Mouse (Mus musculus): ENCODE results near the gene Cenpu. TPM values are rescaled to one million over a fixed set of nuclear protein-coding genes. Genes with fewer than 3 reads are reported as not detected.

Cenpu gene
- 1 to 10 TPM; 1.2 to 4.0 TPM for total RNA-seq (2021)

DNA sequence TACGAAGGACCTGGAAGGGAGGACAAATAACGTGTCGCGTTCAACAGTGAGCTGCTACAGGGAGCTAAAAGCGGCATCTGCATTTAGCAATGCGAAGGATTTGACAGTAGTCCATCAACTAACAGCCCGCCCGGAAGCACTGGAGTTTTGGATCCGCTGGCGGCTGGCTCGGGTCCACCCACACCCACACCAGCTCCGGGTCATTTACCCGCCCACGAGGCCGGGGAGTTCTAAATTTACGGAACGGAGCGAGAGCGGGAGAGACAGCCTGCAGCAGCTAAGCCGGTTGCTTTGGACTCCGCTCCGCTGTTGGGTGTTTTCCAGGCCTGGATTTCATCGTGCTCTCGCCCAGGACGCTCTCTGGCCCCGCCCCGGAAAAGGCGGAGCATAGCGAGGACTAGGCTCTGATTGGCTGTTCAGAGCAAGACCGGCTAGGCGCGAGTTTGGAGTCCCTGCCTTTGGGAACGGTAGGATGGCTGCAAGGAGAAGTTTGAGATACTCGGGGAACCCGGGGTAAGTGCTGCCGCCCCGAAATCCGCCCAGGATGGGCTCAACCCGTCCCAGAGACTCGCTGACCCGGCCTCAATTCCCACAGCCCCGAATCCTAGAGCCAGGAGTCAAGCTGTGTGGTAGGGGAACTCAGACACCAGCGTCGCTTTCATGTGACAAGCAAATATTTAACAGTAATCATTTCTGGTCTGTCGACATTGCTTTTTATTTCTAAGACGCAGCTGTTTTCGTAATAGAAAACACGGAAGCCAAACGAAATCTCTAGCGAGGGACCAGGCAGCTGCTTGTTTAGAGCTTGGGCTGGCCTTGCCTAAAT lies at the start of gene Cenpu:
TSS of gene Cenpu (plus strand) at position 414 of the 826 bp plus-strand sequence.
- peak; percentile 100 for DNase-seq

DNA sequence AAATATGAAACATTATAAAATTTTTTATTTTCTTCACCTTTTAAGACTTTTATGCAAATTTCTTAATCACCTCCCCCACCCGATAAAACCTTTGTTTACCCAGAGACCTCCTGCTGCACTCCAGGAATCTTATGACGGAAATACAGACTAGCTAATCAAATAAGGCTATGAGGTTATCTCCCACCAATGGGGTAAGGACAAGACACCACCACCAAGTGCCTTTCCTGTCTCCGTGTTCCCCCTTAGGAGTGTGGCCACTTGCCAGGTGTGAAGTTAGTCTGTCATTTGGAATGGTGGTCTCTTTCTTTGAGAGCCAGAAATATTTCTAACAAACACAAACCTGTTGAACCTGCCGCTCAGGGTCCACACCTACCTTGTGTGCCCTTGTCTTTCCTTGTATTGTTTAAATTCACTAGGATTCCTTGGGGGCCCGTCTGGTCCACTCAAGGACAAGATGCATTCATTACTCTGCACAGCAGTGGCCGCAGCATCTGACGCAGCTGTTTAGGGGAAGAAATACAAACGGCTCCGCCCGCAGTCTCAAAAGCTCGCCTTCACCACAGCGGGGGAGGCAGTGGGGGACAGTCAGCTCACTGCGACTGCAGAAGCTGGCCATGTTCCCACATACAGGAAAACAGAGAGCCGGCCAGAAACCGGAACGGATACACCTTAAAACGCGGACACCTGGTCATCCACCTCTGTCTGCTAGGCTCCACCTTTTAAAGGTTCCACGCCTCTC lies 49.3 kb upstream of the Cenpu start:
- DNase-seq: no peak

DNA sequence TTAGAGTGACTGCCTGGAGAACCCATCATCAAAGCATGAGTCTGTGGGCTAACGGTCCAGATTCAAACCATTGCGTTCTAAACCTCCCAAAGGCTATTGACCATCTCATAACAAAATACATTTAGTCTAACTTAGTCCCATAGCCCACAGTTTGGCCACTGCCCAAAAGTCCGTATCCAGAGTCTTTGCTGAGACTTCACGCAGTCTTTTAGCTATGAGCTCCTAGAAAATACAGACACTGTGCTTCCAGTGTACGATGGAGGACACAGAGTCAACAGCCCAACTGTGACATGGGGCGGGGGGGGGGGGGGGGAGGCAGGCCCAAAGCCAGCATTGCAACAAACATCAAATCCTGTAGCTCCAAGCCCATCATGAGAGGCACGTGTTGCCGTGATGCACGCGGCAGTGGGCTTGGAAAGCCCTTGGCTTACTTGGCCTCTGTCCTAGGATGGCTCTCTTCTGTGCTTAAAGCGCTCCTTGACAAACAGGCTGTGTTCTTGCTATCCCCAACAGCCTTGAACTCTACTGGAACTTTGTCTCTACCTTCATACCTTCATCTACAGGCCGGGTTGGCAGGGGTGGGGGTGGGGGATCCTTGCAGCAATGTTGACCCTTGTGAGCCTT lies 48.6 kb upstream of the Cenpu start:
- no peak for DNase-seq

DNA sequence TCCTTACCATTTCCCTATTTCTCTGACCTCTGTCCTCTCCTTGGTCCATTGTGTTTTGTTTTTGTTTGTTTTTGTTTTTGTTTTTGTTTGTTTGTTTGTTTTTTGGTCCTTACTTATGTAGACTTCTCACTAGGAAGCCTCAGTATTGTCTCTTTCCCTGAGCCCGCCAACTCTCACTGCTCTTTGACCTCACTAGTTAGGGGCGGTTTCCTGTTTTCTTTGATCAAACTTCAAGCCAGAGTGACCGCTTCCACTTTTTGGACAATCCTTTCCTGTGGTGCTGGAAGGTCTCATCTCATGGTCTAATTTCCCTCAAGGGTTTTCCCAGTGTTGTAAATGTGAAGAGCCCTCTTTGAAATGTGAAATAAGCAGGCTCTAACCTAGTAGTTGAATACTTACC lies 47.6 kb upstream of the Cenpu start:
- no peak for DNase-seq

DNA sequence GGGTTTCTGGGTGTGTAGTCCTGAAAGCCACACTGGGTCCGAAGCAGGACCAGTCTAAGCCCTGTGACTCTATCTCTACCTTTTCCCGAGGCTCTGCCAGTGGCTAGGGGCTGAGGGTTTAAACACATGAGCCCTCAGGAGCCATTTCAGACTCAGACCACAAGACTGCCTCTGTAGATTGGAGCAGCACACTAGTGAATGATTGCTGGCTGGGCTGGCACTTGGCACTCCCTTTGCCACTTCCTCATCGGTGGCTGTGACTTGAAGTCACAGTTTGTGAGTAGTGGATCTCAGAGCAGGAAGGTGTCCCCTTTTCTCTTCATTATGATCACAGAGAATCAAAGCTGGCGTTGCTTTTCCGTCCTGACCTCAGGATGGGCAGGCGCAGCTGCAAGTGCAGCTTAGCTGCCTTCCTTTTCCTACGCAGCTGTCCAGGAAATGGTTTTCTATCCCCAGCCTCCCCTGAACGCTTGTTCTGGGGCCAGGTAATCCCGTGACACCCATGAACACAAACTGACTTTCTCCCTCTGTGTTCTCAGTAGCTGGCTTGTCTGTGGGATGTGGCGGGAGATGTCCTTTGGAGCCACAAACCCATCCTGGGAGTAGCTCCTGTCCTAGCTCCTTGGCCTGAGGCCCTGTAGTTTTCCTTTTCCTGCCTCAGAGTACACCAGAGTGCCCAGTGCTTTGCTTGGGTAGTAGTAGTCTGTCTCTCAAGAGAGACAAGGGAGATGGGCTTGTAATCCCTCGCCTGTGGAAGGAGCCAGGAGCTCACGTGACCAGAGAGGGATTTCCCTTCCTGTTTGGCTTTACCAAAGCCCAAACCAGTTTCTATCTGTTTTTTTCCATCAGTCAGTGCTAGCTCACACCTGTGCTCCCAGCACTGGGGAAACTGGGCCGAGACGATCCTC lies 43.1 kb upstream of the Cenpu start:
- DNase-seq: no peak

DNA sequence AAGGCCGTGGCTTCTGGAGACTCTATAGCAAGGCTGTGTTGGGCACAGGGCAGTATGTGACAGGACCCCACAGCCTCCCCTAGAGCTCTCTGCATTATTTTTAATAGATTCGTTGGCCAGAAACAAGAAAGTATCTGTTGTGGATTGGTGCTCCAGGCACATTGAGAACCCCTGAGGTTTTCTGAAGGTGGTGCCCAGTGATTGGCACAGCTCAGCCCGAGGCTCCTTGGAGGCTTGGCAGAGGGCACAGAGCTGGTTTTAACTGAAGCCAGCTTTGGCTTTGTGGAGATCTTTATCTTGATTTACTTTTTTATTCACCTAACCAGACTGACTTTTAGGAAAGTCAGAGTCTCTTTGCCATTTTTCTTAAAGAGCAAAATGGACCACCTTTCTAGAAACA lies 42.4 kb upstream of the Cenpu start:
- DNase-seq: no peak

DNA sequence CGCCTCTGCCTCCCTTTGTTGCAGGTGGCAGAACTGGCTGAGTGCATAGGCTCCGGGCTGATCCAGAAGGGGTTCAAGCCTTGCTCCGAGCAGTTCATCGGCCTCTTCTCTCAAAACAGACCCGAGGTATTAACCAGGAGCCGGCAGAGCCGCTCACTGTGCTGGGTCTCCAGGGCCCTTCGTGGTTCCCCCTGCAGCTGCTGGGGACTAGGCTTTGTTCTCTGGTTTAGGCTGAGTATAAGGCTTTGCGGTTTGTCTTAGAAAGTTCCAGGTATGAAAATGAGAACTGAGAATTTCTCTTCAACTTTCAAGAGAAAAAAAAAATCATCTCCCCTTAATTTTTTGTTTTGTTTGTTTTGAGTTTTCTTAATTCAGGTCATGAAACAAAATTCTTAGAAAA lies 40.5 kb upstream of the Cenpu start:
- DNase-seq: no peak

DNA sequence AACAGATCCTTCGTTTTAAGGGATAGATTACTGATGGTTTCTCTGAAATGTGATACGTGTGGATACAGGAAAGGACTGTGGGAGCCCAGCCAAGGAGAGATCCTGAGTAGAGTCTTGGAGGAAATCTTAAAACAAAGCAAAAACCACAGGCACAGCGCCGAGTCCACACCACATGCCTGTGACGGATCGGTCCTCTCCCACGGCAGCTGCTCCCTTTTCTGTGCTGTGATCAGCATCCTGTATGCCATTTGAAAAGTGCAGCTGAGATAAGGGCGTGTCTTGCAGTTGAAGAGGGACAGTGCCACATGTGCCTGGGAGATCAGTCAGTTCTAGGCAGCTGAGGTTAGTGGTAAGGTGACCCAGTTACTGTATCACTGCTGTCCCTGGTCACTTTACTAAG lies 39.3 kb upstream of the Cenpu start:
- no peak for DNase-seq

DNA sequence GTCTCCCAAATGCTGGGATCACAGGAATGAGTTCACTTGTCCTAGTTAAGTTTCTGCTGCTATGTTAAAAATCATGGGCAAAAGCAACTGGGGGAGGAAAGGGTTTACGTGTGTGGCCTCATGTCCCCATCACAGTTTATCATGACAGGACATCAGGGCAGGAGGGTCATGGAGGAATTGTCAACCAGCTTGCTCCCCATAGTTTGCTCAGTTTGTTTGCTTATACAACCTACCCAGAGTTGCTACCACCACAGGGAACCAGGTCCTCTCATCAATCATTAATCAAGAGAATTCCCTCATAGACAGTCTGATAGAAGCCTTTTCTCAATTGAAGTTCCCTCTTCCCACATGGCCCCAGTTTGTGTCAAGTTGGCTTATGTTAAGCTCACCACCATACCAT lies 37.8 kb upstream of the Cenpu start:
- no peak for DNase-seq

DNA sequence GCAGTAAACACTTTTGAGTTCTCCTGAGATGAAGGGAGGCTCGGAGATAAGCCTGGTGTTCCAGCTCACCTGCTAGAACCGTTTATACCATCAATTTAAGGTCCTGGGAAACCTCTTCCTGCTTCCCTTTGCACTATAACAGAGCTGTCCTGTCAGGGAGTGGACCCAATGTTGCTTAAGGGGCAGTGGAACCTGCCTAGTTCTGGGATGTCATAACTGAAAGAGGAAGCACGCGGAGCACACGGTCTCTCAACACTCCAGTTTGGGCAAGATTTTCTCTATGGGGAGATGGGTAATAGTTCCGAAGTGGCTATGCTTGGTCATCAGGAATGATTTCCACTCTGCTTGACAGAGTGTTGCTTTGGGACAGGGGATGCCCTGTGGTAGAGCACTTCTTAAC lies 31.2 kb upstream of the Cenpu start:
- no peak for DNase-seq

DNA sequence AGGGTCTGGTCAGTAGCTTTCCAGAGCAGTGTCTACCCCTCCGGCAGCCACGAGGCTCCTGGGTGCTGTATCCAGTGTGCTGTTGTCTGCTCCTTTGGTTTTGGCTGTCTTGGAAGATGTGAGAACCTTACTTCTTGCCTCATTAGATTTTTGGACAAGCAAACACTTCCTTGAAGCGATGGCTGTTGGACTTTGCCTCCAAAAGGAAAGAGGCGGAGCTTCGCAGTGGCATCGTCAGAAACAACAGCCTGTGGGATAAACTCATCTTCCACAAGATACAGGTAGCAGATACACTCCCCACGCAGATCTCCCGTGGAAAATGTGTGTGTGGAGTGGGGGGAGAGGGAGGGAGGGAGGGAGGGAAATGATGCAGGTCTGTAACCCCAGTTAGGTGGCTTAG lies 25.7 kb upstream of the Cenpu start:
- DNase-seq: no peak

DNA sequence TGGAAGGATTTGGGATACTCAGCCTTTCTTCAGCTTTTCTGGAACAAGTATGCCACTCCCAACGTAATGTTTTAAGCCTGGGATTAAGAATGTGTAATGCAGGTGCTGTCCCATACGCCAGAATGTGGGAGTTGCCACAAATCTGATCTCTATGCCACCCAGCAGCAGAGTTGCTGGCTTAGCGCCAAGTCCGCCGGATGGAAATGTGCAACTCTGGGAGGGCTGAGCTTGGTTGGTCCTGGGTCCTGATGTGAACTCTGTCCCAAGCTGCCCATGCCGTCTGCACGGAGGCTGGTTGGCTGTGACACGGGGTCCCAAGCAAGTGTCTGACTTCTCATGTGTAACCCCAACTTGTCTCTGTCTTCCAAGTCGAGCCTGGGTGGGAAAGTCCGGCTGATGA lies 25.0 kb upstream of the Cenpu start:
- DNase-seq: no peak

DNA sequence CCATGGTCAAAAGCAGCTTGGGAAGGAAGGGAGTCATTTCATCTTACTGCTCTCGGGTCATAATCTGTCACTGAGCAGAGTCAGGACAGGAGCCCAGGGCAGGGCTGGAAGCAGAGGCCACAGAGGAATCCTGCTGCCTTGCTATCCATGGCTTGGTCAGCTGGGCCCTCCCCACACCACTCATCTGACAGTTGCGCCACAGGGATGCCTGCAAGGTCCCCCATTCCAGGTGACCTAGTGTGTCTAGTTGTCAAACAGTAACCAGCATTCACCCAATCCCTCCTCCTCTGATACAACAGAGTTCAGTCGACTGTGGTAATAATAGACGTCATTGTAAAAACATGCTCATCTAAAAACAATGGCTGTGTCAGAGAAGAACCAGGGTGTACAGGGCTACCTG lies 22.3 kb upstream of the Cenpu start:
- DNase-seq: no peak

DNA sequence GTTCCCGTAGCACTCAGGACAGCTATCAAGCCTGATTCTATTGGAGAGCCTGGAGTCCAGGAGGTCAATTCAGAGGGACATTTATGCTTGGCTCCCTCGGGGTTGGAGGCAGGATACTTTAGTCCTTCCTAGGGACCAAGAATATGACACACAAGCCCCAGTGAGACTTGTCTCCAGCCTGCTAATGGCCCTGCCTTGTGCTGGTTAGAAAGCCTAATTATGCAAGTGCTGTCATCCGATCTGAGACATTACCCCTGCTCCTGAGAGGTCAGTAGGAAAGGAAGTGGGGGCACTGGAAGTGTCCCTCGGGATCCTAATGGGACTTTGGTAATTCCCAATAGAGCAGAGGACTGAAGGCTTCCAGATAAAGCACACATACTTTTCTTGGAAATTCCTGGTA lies 21.3 kb upstream of the Cenpu start:
- no peak for DNase-seq

DNA sequence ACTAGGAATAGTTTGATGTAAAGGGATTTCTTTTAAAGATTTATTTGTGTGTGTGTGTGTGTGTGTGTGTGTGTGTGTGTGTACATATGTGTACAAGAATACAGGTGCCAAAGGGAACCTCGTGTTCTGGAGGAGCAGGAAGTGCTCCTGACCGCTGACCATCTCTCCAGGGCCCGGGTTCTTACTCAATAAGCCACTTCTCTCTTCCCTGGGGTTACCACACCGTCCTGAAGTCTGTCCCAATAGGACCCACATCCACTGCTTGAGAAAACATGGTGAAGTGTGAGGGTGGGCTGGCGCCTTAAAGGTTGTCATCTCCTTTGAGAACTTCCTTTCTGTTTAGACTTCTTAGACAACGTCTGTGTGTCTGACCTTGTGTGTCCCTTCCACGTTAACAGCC lies 17.9 kb upstream of the Cenpu start:
- no peak for DNase-seq

DNA sequence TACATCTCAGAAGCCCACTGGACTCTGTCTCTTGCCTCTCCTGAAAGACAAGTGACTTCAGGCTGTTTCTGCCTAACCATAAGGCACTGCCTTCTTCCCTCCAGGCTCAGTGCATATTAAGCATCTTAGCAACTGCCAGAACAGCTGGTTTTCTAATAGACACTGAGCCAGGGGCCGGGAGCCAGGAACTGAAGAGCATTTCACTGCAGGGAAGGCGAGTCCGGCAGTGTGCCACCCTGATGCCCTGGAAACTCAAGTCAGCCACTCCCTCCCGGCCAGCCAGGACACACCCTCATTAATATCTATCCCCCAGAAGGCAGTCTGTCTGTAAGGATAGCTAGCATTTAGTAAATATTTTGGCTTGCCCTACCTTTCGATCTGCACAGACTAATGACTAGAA lies 12.1 kb upstream of the Cenpu start:
- DNase-seq: no peak

DNA sequence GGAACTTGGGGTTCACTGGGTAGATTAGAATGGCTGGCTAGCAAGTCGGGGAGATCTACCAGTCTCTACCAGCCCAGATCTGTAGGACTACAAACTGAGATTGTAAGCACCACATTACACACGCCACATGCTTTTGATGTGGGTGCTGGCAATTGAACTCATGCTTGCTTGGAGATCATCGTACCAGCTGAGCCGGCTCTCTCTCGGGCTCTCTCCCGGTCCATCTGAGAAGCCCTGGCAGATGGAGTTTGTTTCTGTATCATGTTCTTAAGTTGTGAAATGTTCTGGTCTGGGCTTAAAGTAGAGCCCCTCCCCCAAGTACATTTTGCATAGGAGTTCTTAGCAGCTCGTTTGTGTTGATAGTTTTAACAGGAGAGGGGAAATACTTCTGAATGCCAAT lies 8.6 kb upstream of the Cenpu start:
- no peak for DNase-seq

DNA sequence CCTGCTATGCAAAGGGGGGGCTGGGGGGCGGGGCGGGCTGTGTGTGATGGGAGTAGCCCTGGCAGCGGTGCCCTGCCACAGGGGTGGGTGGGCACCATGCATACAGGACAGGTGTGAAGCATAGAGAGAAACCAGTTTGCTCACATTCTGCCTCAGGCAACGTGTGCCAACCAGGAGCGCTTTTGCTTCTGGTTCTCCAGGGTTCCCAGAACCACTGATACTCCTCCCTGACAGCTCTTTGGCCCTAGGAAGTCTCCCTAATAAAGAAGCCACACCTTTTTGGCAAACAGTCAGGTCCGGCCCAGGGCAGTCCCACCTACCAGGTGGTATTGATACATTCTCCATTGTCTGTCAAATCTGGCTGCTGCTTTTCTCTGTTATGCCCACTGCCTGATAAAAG lies 8.2 kb upstream of the Cenpu start:
- no peak for DNase-seq

DNA sequence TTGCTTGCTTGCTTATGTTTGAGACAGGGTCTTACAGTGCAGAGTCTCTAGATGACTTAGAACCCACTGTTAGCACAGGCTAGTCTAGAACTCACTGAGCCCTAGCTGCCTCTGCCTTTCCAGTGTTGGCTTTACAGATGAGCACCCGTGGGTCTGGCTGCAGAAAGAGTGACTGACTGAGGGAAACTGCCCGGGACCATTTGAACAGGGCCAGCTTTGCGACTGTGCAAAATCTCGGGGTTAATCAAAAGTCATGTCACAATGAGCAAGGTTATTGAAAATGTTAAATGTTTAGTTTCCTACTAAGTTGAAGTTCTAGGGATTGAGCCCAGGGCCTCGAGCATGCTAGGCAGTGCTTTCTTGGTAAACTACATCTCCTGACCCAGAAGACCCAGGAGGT lies 6.0 kb upstream of the Cenpu start:
- DNase-seq: no peak

DNA sequence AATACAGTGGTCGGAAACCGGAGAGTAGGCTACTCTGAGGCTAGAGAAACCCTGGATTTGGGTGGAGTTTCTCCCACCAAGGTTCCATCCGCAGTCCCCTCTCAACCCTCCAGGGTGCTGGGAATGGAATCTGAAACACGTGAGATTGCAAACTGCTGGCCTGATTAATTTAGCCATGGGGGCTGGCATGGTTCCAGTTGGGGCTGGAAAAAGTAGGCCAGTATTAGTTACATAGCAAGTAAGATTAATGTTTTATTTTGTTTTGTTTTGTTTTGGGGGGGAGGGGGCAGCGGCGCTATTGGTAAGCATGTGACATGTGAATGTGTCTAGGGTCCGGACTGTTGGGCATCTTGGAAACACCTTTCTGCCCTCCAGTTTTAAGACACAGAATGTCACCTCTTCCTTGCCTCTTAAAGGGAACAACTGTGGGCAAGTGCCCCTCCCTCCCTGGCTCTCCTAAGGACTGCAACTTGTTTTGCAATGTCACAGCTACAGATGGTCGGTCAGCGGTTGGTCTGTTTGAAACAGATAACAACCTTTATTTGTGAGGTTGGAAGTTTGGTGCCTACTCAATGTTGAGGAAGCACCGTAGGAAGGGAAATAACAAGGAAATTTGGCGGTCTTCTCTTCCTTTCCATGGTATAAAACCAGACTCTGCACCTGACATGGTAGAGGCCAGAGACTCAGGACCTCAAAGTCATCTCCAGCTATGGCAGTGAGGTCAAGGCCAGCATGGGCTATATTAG lies 5.2 kb upstream of the Cenpu start:
- DNase-seq: no peak

DNA sequence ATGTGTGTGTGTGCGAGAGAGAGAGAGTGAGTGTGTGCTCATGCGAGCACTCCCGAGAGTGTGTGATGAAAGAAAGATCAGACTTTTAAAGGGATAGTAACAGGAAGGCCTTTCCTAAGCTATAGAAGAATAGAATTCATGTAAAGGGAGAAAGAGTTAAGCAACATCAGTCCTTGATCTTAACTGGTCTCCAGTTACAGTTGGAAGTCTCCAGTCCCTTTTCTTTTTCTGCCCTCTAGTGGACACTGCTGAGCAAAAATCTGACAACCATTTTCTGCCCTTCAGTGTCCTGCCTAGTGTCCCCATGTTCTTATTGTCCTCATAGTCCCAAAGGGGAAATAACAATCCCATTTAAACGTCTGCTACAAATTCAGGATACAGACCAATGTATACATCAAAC lies 4.6 kb upstream of the Cenpu start:
- no peak for DNase-seq

DNA sequence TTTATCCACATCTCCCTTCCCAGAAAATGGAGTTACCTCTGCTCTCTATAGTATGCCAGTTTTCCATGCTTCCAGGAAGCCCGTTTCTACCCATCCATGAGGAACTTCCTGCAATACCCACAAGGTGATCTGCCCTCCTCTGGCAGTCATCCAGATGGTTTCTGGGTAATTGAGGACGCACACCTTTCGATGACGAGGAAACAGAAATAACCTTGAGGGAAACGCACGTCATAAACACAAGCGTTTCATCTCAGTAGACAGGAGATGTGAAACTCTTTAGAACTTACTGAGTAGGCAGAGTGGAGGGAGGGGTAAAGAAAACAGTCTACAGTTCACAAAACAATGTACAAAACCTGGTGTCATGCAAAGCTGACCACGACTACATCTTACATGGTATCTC lies 1.8 kb upstream of the Cenpu start:
- no peak for DNase-seq
